Mouse (Mus musculus) right cerebral cortex, adult 18-20 months (tissue): ENCODE measurements at regions not wholly inside any gene's neighbourhood (a gene's known extent, or its start where the extent isn't known, plus 50 kb on each side); places are given as distances from the start of the nearest gene placed in this dataset.

ENCODE experiments used
- DNase-seq: peaks from one replicate; pipeline ENCODE4 v3.0.0; 2022; ENCODE audit warnings: mixed read lengths

GRCm38 (mm10) chr1:186435336-186435972, 270.3 kb downstream of the Tgfb2 start:
- DNase-seq = no peak

DNA sequence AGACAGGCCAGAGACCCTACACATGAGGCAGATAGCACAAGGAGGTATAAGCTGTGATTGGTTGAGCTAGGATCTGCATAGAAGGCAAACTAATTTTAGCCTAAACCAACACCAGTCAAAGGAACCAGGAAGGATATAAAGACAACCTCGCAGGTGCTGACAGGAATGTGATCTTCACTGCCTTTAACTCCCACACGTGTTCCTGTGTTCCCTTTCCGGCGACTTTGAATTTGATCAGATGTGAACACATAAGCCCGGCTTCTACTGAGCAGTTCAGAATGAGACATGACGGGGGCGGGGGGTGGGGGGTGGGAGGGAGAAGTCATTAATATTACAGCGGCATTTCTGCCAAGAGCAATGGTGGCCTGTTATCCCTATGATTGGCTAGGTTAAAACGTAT, 271.0 kb downstream of the Tgfb2 start:
- DNase-seq = peak; percentile 34

DNA sequence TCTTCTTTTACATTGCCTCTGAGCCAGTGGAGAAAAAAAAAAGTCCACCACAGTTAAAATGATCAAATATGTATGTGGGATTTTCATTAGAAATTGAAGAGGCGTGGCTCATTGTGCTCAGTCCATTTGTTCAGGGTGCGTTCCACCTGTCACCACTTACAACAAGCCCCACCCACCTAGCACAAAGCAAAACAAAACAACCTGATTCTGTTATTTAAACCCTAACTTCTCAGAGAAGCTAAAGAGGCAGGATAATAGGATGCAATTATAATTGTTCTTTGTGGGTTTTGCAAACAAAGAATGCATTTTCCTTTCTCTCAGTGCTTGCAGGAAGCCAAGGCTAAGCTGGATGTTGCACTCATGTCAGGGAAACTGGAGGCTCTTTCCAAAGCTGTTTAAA, 271.8 kb downstream of the Tgfb2 start:
- DNase-seq = no peak

DNA sequence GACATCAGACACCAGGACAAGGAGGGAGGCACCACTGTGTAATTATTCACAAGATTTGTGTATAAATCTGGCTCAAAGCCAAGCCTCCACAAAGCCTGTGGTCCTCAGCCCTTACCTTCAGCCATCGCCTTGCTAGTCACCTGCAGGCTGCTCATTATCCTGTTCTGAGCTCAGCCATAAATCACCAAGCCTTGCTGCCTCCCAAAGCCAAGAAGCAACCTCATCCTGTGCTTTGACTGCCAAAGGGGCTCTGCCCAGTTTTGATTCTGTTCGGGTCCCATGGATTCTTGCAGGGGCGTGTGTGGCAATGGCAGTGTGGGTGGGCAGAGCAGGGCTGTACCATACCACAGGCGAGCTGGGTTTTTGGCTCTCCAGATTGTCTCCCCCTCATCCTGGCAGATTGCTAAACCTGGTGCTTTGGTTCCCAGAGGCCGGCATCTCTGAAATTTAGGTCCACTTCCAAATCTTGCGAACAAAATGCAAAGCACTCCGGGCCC, 272.6 kb downstream of the Tgfb2 start:
- DNase-seq = peak; percentile 18

GRCm38 (mm10) chr1:186425421-186425820, 280.4 kb downstream of the Tgfb2 start:
- no peak for DNase-seq

DNA sequence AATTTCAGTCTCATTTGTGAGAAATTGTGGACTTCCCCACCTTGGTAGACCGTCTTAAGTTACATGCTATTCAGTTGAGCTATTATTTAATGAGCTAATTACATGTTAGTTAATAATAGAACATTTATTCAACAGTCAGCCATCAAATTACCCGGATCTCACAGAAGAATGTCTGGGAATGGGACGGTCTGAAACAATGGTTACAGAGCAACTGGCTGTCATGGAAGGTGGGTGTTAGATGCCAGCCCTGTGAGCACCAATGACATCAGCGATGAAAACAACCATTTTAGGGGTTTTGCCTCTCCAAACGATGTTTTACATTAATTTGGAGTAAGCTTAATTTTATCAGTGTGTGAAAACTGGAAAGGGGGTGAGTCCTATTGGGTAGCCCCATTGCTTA, 281.7 kb downstream of the Tgfb2 start:
- DNase-seq = no peak

DNA sequence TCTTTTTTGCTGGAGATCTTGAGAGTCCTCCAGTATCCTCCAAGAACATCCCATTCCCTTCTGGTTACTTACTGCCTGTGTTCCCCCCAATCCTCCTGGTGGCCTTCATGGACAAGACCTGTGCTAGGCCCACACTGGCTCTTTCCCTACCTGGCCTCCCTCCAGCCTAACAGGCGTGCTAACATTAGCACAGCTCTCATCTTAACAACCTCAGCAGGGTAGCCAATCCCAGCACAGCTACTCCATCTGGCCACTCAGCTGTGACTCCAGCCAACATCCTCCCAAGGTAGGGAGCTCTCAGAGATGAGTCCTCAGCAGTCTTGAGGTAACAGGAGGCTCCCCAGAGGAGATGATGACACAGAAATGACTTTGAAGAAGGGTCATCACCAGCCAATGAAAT, 288.7 kb downstream of the Tgfb2 start:
- no peak for DNase-seq

DNA sequence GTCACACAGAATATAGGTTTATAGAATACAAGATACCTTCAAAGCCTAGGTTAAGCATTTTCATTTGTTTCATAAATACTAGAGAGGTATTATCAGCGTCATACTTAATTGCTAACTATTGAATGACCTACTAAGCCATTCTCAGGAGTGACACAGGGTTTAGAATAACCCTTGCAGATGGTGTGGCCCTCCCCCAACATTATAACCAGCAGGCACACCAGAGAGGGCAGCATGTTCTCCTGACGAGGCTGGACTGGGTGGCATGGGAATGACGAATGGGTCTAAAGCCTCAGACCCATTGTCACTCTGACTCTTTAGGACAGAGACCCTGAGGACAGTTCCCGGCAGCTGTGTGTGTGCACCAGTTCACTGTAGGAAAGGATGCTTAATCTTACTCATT, 290.5 kb downstream of the Tgfb2 start:
- no peak for DNase-seq

- DNase-seq = no peak
Observed at GRCm38 (mm10) chr1:186413886-186414245, 291.9 kb downstream of the Tgfb2 start.

GRCm38 (mm10) chr1:186413064-186413885, 292.5 kb downstream of the Tgfb2 start:
- peak; percentile 35 for DNase-seq

- DNase-seq = no peak
Observed at GRCm38 (mm10) chr1:186412296-186412695, 293.5 kb downstream of the Tgfb2 start.

DNA sequence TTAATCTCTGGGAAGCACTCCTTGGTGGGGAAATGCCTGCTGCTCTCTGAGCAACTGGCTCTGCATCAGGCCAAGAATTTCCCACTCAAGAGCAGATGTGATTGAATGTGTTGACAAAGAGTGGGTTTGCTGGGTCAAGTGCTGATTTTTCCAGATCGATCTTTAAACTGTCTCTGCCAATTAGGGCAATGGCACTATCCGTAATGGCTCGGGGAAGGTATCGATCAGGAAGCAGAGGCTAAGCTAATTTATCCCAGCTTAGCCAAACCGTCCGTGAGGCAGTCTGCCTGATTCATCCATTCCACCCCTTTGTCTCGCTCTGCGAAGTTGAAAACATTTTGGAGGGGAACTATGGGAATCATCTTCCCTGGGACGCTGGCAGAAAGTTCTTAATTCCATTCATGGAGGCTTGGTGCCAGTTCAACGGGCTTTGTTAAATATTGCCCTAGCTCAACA, 291.9 kb upstream of the Lyplal1 start:
- DNase-seq = no peak

DNA sequence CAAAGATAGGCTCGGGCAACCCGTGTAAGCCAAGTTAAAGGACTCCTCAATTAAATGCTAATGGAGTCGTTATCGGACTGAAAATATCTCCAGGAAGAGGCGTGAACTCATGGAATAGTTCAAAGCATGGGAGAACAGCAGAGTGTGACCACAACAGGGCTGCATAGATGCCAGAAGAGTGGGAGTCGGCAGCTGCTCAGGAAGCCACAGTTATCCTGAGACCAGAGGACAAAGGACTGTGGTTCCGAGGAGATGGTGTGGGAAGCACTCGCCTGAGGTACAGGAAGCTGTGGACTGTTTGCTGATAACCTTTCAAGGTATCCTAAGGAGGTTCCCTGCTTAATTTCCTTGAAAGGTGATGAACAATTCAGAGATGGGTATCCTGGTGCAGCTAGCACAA, 290.5 kb upstream of the Lyplal1 start:
- DNase-seq = no peak

- DNase-seq = no peak
Observed at GRCm38 (mm10) chr1:186405693-186406092, 288.6 kb upstream of the Lyplal1 start.

GRCm38 (mm10) chr1:186399762-186400161, 282.7 kb upstream of the Lyplal1 start:
- DNase-seq = no peak

GRCm38 (mm10) chr1:186393005-186393404, 275.9 kb upstream of the Lyplal1 start:
- DNase-seq = peak; percentile 21

- no peak for DNase-seq
Observed at GRCm38 (mm10) chr1:186384440-186384839, 267.3 kb upstream of the Lyplal1 start.

GRCm38 (mm10) chr1:186383453-186383852, 266.3 kb upstream of the Lyplal1 start:
- DNase-seq = no peak

- DNase-seq = no peak
Observed at GRCm38 (mm10) chr1:186383006-186383405, 265.9 kb upstream of the Lyplal1 start.

DNA sequence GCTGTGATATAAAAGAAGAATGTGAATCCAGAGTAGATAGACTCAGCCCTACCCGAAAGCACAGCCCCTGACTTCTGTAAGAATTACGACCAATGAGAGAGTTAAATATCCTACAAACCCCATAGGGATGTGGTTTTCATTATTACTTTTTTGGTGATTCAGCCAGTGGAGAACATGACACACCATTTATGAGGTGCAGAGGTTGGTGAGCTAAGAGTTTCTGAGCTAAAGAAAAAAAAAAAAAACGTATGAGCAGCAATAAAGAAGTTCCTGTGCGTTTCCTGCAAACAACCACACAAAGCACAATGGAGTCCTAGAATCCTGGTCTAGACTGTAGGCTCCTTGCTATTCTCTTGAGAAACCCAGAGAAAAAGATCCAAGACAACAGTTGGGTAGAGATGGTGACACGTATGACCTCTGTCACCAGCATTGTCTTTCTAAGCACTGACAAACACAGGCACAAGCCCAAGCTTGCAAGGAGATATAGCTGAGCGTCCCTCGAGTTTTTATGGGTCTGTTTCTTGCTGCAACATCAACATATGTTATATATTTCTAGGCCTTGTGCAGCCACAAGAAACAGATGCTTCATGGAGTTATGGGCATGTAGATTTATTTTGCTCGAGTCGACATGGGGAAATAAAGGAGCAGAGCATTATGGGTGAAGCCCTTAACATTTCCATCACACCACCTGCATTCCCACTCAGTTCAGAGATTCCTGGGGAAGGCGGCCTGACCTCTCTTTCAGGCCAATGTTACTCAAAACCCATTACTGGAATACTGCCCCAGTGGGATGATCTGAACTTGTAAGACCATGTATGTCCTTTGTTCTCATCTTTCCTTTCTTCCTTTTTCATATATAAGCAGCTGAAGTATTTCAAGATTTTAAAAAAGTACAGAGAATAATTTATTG, 263.1 kb upstream of the Lyplal1 start:
- DNase-seq = no peak

DNA sequence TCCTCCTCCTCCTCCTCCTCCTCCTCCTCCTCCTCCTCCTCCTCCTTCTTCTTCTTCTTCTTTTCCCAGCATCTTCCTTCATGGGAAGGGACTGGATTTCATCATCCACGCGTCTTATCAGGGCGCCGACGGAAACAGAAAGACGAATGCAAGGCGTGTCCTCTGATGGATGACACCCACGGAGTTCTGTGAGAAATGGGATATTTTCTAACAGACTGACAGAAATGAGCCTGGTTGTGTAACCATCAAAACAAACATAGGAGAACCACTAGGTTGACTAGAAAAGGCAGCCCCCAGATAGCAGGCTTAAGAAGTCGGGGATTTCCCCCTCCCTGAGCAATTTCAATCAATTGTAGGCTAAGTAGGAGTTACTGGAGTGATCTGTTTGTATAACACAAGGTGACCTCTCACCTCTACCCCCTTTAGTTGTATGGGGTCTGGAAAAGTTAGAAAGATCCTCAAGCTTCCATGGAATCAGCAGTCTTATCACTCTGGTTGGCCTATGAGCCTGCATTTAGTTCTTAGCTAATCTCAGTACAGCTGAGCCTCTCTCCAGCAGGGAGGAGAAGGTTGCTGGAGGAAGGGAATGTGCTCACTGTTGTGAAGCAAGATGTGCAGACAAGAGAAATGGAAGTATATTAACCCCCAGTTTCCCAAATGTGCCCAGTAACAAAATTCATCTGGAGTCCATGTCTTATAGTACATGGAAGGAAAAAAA, 260.0 kb upstream of the Lyplal1 start:
- DNase-seq = no peak

DNA sequence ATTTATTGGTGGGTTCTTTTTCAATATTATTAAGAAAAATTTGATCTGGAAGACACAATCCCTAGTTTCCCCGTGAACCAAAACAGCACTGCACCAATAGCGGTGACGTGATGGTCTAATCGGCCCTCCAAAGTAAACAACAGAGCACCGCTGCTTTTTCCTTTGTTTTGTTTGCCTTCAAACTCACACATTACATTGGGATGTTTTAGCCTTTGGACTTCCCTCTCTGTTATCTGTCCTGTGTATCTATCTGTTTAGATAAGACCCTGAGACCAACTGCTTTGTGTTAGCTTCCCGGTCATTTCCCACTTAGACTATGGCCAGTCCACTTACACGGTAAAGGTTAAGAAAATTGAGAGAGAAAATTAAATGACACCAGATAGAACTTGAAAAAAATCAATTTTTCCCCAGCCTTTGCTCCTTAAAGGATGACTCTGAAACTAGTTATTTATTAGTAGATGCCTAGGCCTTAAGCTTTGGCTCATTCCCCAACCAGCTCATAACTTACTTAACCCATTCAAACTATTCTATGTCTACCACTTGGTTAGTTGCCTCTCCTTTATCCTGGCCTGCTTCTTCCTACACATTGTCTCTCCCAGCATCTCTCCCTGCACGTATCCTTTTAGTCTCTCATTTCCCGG, 257.0 kb upstream of the Lyplal1 start:
- no peak for DNase-seq
